Mouse (Mus musculus): ENCODE results near the gene Otud5.

DNA sequence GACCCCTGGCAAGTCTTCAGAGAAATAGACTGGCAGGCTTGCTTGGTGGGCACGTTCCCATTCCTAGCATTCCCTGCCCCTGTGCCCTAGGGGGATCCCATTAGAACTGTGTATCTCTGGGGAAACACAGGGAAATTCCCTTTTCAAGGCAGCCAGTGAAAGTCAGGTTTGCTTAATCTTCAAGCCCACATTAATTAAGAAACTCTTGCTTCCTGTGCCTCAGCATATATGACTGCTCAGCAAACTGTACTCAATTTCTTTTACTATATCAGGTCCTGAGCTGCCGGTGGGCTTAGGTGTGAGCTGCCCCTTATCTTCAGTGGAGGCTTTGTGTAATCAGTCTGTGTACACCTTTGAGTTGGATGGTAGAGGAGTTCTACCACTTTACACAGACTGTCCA, 24.6 kb downstream of the Otud5 start:
- TF ChIP-seq POLR2A (IDR thresholded peaks at IDR 0.05; ENCODE audit: borderline replicate concordance, control insufficient read depth, low read depth, low read length) (no peak), CTCF (IDR thresholded peaks at IDR 0.05; ENCODE audit: control insufficient read depth, insufficient read depth, low read length) (no peak)

Measured in bone marrow, adult 2 months (tissue).